Mouse (Mus musculus) gastrocnemius, adult 2 months (tissue): ENCODE measurements around the gene Abcb9. TPM values are rescaled to one million over a fixed set of nuclear protein-coding genes. Genes with fewer than 3 reads are reported as not detected.
A peak's percentile ranks its signal among the peaks of the same experiment; 100 is the strongest.

Experiments used
- DNase-seq: peaks from one replicate; pipeline ENCODE4 v3.0.0; 2022
- H3K27ac ChIP-seq: fragments of 200-600 bp; 2 replicates; pipeline ENCODE4 v1.8.1; 2022; ENCODE audit warnings: mild to moderate bottlenecking
- H3K4me3 ChIP-seq: fragments of 200-600 bp; 2 replicates; pipeline ENCODE4 v1.8.1; 2022; ENCODE audit warnings: mild to moderate bottlenecking, moderate library complexity
- CTCF ChIP-seq: fragments of 200-600 bp; IDR thresholded peaks from 2 replicates; pipeline ENCODE4 v1.8.1; 2022; ENCODE audit warnings: antibody characterized with exemption, mild to moderate bottlenecking, moderate library complexity
- intact Hi-C: fragments of 180-260 bp; cut with DNase I; formaldehyde crosslinking; loops from one replicate; pipeline ENCODE4 v1.15.1; 2025
- total RNA-seq, 2 experiments: library from RNA; stranded (reverse); gene quantifications; 2 replicates each; pipeline ENCODE4 v1.2.3; 2021

Gene Abcb9
- total RNA-seq, 2 experiments from 2014 or later = 7.1 to 11.9 TPM

DNA sequence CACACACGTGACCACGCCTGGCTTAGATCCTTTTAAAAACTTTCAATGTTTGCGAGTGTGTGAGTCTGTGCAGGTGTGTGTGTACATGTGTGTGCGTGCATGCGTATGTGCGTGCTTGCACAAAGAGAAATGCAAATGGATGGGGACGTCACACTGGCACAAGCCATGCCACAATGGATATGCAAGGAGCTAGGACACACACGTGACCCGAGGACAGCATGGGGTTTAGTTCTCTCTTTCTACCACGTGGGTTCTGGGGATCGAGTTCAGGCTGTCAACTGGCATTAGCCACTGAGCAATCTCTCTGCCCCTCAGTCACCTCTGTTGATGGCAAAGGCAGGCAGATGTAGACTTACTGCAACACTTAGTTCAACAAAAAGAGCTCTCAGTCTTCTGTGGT lies 73.9 kb downstream of the Abcb9 start:
- no peak for DNase-seq
- TF ChIP-seq CTCF = no peak
- peak overlapping the region; percentile 4; the same call in 1 of the 2 replicates for H3K27ac ChIP-seq
- intact Hi-C loops = no loop called here
- H3K4me3 ChIP-seq = no peak overlapping the region

DNA sequence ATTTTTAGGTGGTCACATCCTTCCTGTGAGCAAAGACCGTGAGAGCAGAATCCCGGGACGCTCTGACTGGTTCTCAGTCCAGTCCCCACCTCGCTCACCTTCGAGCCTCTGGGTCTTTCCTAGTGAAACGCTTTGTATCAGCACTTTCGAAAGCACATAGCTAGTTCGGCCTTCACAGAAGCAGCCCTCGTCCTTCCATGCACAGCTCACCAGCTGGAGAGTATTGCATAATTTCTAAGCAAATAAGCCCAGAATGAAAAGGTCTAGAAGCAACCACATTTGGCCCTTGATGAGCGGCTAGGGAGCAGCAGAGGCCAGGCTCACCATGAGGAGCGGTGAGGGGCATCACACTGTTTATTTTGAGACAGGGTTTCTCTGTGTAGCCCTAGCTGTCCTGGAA lies 74.5 kb downstream of the Abcb9 start:
- H3K4me3 ChIP-seq = no peak overlapping the region
- TF ChIP-seq CTCF = no peak
- intact Hi-C loops = no loop called here
- DNase-seq = no peak
- no peak overlapping the region for H3K27ac ChIP-seq

GRCm38 (mm10) chr5:124019348-124020216 lies 76.0 kb downstream of the Abcb9 start:
- Histone ChIP-seq H3K4me3 (peak overlapping the region; percentile 5; the same call in 1 of the 2 replicates), H3K27ac (peak overlapping the region; percentile 55)
- TF ChIP-seq CTCF = no peak
- peak; percentile 52 for DNase-seq
- intact Hi-C loops = loop anchor here (5.0 kb wide), 1 partner anchor 33 kb away; no protein-coding TSS in a partner anchor

GRCm38 (mm10) chr5:124018651-124019050 lies 76.9 kb downstream of the Abcb9 start:
- Histone ChIP-seq H3K4me3 (no peak overlapping the region), H3K27ac (peak overlapping the region; percentile 55; the same call in 1 of the 2 replicates)
- no peak for DNase-seq
- TF ChIP-seq CTCF = no peak
- intact Hi-C loops = loop anchor here (5.0 kb wide), 1 partner anchor 34 kb away; no protein-coding TSS in a partner anchor

DNA sequence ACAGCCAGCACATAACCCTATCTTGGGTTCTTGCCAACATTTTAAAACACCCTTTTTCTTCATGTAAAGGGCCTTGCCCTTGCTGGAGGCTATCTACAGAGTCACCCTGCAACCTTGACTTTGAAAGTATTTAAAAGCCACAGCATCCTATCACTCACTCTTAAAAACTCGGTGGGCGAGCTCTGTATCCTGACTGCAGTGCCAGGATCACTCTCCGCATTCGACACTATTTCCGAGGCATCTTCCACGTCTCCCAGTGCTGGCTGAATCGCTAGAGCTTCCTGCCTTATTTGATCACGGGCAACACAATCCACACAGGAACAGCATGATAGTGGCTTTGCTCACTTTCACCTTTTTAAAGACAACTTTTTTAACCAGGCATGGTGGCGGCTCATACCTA lies 77.7 kb downstream of the Abcb9 start:
- peak overlapping the region; percentile 24; the same call in 1 of the 2 replicates for H3K27ac ChIP-seq
- intact Hi-C loops = loop anchor here (5.0 kb wide), 1 partner anchor 34 kb away; no protein-coding TSS in a partner anchor
- no peak for TF ChIP-seq CTCF
- no peak for DNase-seq
- H3K4me3 ChIP-seq = no peak overlapping the region

DNA sequence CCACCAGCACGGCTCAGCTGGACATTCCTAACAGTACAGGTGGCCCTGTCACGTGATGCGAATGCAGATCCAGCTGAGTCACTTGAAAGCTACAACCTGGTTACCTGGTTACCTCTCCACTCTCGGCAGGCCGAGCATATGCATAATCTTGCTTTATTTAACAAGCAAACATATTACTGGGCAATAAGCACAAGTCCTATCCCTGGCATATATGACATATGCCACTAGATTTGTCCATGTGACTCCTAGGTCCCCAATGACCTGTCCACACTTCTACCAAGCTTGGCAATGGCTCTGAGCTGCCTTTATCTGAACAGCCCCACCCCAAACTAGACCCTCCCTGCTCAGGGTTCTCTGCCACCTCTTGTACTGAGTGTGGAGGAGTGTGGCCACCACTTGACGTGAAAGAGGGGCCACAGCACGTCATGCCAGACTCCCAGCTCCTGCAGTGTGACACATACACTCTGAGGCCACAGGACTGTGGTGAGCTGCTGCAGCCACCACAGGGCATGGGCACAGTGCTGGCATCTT lies 79.2 kb downstream of the Abcb9 start:
- no peak for DNase-seq
- TF ChIP-seq CTCF = no peak
- intact Hi-C loops = loop anchor here (5.0 kb wide), 1 partner anchor 36 kb away; no protein-coding TSS in a partner anchor
- Histone ChIP-seq H3K4me3 (no peak overlapping the region), H3K27ac (peak overlapping the region; percentile 79)

GRCm38 (mm10) chr5:124015727-124016126 lies 79.9 kb downstream of the Abcb9 start:
- H3K27ac ChIP-seq = peak overlapping the region; percentile 79

GRCm38 (mm10) chr5:124014791-124015251 lies 80.8 kb downstream of the Abcb9 start:
- intact Hi-C loops = loop anchor here (5.0 kb wide), 1 partner anchor 37 kb away; no protein-coding TSS in a partner anchor
- no peak for DNase-seq
- Histone ChIP-seq H3K27ac (peak overlapping the region; percentile 79), H3K4me3 (peak overlapping the region; percentile 51)
- TF ChIP-seq CTCF = no peak

More at GRCm38 (mm10) chr5:124015727-124016126, 79.9 kb downstream of the Abcb9 start:
- intact Hi-C loops = loop anchor here (5.0 kb wide), 1 partner anchor 37 kb away; no protein-coding TSS in a partner anchor
- TF ChIP-seq CTCF = no peak
- no peak overlapping the region; the same call in 1 of the 2 replicates for H3K4me3 ChIP-seq
- peak; percentile 65 for DNase-seq

DNA sequence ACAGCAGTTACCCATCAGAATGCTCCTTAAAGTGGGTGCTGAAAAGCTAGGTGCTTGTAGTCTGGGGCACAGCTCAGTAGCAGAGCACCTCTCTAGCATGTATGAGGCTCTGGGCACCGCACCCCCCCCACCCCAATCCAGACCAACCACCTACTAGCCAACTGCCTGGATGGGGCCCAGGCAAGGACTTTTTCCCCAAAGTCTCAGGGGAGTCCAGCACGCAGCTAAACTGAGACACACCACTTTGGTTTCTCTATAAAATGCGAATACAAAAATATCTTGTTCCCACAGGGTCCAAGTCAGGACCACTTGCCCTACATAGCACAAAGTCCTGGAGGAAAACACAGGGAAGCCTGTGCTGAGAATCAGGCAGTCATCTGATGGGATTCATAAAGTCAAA lies 81.4 kb downstream of the Abcb9 start:
- no peak for TF ChIP-seq CTCF

DNA sequence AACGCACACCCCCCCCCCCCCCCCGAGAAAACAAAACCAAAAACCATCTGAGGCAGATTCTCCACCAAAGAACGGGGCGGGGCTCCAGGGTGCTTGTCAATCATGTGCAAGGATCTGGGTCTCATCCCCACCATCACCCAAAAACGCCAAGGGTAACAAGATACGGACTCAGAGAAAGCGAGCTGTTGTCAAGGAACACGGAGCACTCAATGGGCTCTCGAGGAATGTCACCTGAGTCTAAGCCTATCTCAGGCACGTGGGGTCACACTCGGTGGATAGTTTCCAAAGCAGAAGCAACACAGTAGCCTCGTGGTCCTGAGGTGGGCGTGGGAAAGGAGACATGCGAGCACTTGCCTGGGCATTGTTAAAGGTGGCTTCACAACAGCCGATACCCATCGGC lies 81.9 kb downstream of the Abcb9 start:
- no peak overlapping the region for H3K4me3 ChIP-seq
- H3K27ac ChIP-seq = peak overlapping the region; percentile 79
- no peak for TF ChIP-seq CTCF
- intact Hi-C loops = no loop called here
- no peak for DNase-seq

More for the DNA sequence above, 81.4 kb downstream of the Abcb9 start:
- Histone ChIP-seq H3K4me3 (no peak overlapping the region), H3K27ac (peak overlapping the region; percentile 79)
- intact Hi-C loops = no loop called here
- no peak for DNase-seq

- DNase-seq = no peak
- H3K4me3 ChIP-seq = no peak overlapping the region
- intact Hi-C loops = no loop called here
- no peak for TF ChIP-seq CTCF
- peak overlapping the region; percentile 79 for H3K27ac ChIP-seq
Measured at GRCm38 (mm10) chr5:124012885-124013284, 82.7 kb downstream of the Abcb9 start.

DNA sequence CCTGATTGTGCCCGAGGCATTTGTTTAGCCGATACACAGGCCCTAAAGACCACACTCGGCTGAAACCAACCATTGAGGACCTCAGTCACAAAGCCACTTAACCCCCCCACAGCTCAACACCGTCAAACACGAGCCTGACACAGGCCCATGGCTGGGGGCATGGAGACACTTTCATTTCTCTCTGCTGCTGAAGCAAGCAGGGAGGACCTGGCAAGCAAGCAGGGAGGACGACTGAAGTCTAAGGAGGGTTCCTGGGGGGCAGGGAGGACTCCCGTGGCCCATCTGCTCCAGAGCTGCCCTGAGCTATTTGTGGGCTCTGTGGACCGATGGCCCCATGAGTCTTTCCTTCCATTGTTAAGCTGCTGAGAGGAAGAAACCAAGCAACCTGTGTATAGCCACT lies 83.7 kb downstream of the Abcb9 start:
- Histone ChIP-seq H3K27ac (peak overlapping the region; percentile 79), H3K4me3 (peak overlapping the region; percentile 49)
- TF ChIP-seq CTCF = no peak

More for the DNA sequence above, 83.7 kb downstream of the Abcb9 start:
- no peak for DNase-seq
- intact Hi-C loops = no loop called here

Other genes starting within 250 kb of the Abcb9 start
- gene Hcar2, start 230.3 kb downstream of the Abcb9 start, total RNA-seq = not detected
- gene Hcar1, start 215.8 kb downstream of the Abcb9 start, total RNA-seq = under 1 TPM; 0.08 to 0.17 TPM
- gene Denr, start 188.6 kb downstream of the Abcb9 start, total RNA-seq = 10 to 100 TPM; 40.1 to 49.3 TPM
- gene Gm43518, start 168.4 kb downstream of the Abcb9 start, total RNA-seq = 1 to 10 TPM in 1 of 2 experiments, under 1 TPM in 1; 0.89 to 1.1 TPM
- gene Ccdc62, start 165.1 kb downstream of the Abcb9 start, total RNA-seq = under 1 TPM; 0.66 to 0.73 TPM
- 10 to 100 TPM in 1 of 2 experiments, 1 to 10 TPM in 1; 5.6 to 14.3 TPM for gene Hip1r, start 122.2 kb downstream of the Abcb9 start, total RNA-seq
- gene Vps37b, start 63.5 kb downstream of the Abcb9 start, total RNA-seq = 1 to 10 TPM; 4.1 to 6.2 TPM
- 10 to 100 TPM; 11.7 to 12.2 TPM for gene Ogfod2, start 16.5 kb upstream of the Abcb9 start, total RNA-seq
- gene Arl6ip4, start 20.3 kb upstream of the Abcb9 start, total RNA-seq = 10 to 100 TPM; 38.3 to 41.2 TPM
- gene Pitpnm2, start 154.0 kb upstream of the Abcb9 start, total RNA-seq = 10 to 100 TPM; 18.1 to 28.4 TPM
- gene Mphosph9, start 232.2 kb upstream of the Abcb9 start, total RNA-seq = 1 to 10 TPM; 2.7 to 3.4 TPM
- gene 2810006K23Rik, start 232.3 kb upstream of the Abcb9 start, total RNA-seq = 1 to 10 TPM; 6.2 to 8.7 TPM